Mouse (Mus musculus): ENCODE results near the gene Efemp2.
"Not testable (repeated sequence)": the region's sequence is repeated elsewhere in the genome, so short reads cannot be mapped to it uniquely, and the experiment has no call there.

Gene Efemp2

GRCm38 (mm10) chr19:5477004-5477667, 3.4 kb downstream of the Efemp2 start:
- peak; percentile 76 for DNase-seq (ENCODE audit: low read depth, low spot score)

DNA sequence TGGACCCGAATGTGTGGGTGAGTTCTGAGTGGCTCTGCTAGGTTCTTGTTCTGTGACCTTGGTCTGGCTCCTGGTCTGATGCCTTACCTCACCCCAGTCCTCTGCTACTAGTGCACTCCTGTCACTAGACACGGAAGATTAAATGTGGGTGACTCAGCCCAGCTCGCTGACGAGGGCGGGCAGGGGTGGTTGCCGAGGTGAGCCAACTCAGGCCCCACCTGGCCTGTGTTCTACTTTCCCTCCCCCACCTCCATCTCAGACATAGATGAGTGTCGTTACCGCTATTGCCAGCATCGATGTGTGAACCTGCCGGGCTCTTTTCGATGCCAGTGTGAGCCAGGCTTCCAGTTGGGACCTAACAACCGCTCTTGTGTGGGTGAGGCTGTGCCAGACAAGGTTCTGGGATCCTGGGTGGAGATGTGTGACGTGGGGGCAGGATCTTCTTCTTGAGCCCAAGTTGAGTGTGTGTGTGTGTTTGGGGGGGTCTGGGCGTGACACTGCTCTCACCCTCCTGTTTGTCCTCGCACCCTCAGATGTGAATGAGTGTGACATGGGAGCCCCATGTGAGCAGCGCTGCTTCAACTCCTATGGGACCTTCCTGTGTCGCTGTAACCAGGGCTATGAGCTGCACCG, 4.0 kb downstream of the Efemp2 start:
- DNase-seq (ENCODE audit: low read depth, low spot score), result peak; percentile 54

DNA sequence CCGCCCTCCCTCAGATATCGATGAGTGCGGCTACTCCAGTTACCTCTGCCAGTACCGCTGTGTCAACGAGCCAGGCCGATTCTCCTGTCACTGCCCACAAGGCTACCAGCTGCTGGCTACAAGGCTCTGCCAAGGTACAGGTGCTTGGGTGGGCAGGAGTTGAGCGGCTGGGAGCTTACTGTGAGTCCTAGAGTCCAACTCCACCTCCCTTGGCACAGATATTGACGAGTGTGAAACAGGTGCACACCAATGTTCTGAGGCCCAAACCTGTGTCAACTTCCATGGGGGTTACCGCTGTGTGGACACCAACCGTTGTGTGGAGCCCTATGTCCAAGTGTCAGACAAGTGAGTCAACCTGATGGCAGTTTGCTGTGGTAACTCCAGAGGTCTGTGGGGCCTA, 6.3 kb downstream of the Efemp2 start:
- DNase-seq (ENCODE audit: low read depth, low spot score), result no peak

DNA sequence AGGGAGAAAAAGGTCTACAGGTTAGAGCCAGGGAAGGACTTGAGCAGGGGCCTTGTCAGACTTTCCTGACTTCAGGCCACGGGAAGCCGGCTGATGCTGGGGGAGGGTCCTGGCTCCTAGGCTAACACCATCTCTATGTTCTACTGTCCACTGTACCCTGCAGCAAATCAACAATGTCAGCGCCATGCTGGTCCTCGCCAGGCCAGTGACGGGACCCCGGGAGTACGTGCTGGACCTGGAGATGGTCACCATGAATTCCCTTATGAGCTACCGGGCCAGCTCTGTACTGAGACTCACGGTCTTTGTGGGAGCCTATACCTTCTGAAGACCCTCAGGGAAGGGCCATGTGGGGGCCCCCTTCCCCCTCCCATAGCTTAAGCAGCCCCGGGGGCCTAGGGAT, 7.6 kb downstream of the Efemp2 start:
- no peak for DNase-seq (ENCODE audit: low read depth, low spot score)

GRCm38 (mm10) chr19:5483386-5484359, 9.9 kb downstream of the Efemp2 start:
- no peak for DNase-seq (ENCODE audit: low read depth, low spot score)

GRCm38 (mm10) chr19:5484496-5484895, 10.7 kb downstream of the Efemp2 start:
- no peak for DNase-seq (ENCODE audit: low read depth, low spot score)

GRCm38 (mm10) chr19:5485371-5485770, 11.6 kb downstream of the Efemp2 start:
- peak; percentile 36 for DNase-seq (ENCODE audit: low read depth, low spot score)

GRCm38 (mm10) chr19:5485821-5486220, 12.1 kb downstream of the Efemp2 start:
- peak; percentile 91 for DNase-seq (ENCODE audit: low read depth, low spot score)

- DNase-seq (ENCODE audit: low read depth, low spot score), result peak; percentile 75
Measured at GRCm38 (mm10) chr19:5486286-5486685, 12.5 kb downstream of the Efemp2 start.

- no peak for DNase-seq (ENCODE audit: low read depth, low spot score)
Measured at GRCm38 (mm10) chr19:5486771-5487170, 13.0 kb downstream of the Efemp2 start.

GRCm38 (mm10) chr19:5487768-5488550, 14.2 kb downstream of the Efemp2 start, which contains the start of gene Mus81:
Mus81 (minus strand) TSS chr19:5488402.
- peak; percentile 99 for DNase-seq (ENCODE audit: low read depth, low spot score)

DNA sequence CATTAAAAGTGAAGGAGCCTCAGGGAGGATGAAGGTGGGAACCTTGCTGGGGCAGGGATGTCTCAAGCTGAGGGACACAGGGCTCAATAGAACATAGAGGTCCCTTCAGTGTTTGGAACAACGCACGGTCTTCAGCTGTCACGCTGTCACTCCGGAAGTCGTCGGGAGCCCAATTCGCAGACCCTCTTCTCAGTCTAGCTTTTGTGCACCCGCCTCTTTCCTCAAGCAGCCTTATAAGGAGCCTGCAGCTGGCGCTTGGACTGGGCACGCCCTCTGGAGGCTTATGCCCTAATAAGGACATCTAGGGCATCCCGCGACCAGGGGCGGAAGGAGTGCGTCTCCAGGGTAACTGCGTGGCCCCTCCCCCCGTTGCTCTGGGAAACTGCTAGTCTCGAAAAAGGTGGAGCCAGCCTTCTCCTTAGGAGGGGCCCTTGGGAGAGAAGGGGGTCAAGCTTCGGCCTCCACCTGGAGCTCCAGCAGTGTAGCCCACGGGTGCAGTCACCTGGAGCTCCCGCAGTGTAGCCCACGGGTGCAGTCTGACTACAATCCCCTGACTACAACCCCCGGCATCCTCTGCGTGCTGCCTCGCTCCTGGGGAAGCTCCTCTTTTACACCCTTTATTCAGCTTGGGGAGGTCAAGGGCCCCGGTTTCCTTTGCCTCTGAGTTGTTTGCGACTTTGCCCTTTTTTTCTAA, 15.3 kb downstream of the Efemp2 start:
- peak; percentile 99 for DNase-seq (ENCODE audit: low read depth, low spot score)

DNA sequence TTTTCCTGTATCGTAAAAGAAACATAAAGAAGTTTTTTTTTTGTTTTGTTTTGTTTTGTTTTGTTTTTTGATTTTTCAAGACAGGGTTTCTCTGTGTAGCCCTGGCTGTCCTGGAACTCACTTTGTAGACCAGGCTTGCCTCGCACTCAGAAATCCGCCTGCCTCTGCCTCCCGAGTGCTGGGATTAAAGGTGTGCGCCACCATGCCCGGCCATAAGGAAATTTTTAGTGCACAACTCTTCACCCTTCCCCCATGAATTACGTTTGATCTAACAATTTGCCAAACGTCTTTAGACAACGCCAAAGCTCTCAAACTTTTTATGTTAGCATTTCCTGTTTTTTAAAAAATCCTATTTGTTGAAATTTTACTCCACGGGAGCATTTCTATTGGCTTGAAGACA, 16.0 kb downstream of the Efemp2 start:
- not testable (repeated sequence) for DNase-seq (ENCODE audit: low read depth, low spot score)

GRCm38 (mm10) chr19:5490313-5490897, 16.7 kb downstream of the Efemp2 start, which contains the start of gene Cfl1:
Cfl1 (plus strand) TSS chr19:5490455.
- peak; percentile 99 for DNase-seq (ENCODE audit: low read depth, low spot score)

DNA sequence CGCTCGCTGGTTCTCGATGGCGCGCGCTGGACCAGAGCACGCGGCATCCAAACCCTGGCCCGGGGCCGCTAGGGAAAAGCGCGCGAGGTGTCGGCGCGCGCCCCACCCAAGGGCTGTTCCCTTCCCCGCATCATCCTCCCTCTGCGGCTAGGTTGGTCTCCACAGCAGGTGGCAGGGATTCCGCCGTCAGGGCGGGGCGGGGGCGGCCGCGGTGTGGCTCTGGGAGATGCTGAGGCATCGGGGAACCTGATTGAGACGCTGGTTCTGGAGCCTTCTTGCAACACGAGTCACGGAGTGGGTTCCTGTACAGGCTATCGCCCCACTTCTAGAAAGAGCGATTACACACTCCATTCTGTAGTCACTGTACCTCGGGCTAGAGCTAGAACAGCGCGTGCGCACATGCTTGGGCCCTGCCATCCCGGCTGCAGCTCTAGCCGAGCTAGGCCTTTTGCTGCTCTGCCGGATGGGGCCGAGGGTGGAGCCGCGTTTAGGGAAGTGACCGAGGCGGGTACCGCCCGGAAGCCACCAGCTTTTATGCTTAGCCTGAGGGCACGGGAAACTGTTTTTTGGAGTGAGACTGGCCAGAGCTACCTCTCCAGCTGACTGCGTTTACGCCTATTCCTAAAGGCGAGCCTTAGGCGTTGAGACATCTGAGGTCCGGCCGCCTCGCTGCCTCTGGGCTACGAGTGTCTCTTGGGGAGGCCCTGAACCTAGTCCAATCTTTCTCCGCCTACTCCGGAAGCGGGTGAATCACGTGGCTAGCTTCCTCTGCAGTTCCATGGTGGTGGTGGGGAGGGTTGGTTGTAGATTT, 17.3 kb downstream of the Efemp2 start:
- DNase-seq (ENCODE audit: low read depth, low spot score), result peak; percentile 94

DNA sequence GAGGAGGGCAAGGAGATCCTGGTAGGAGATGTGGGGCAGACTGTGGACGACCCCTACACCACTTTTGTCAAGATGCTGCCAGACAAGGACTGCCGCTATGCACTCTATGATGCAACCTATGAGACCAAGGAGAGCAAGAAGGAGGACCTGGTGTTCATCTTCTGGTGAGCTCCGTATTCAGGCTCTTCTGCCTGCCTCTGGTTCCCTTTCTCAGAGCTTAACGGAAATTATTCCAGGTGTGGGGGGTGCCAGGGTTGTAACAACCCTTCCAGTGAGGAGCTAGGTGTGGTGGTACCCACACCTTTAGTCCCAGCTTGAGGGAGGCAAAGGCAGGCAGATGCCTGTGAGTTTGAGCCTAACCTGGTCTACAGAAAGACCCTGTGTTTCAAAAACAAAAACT, 18.9 kb downstream of the Efemp2 start:
- no peak for DNase-seq (ENCODE audit: low read depth, low spot score)

DNA sequence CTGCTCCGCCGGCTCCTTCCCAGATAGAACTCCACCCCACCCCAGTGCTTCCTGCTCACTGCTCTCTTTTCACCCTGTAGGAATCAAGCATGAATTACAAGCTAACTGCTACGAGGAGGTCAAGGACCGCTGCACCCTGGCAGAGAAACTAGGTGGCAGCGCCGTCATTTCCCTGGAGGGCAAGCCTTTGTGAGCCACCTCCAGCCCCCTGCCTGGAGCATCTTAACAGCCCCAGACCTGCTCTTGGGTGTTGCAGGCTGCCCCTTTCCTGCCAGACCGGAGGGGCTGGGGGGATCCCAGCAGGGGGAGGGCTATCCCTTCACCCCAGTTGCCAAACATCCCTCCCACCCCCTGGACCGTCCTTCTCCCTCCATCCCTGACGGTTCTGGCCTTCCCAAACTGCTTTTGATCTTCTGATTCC, 19.6 kb downstream of the Efemp2 start:
- DNase-seq (ENCODE audit: low read depth, low spot score), result not testable (repeated sequence)

GRCm38 (mm10) chr19:5494314-5494713, 20.6 kb downstream of the Efemp2 start:
- no peak for DNase-seq (ENCODE audit: low read depth, low spot score)

DNA sequence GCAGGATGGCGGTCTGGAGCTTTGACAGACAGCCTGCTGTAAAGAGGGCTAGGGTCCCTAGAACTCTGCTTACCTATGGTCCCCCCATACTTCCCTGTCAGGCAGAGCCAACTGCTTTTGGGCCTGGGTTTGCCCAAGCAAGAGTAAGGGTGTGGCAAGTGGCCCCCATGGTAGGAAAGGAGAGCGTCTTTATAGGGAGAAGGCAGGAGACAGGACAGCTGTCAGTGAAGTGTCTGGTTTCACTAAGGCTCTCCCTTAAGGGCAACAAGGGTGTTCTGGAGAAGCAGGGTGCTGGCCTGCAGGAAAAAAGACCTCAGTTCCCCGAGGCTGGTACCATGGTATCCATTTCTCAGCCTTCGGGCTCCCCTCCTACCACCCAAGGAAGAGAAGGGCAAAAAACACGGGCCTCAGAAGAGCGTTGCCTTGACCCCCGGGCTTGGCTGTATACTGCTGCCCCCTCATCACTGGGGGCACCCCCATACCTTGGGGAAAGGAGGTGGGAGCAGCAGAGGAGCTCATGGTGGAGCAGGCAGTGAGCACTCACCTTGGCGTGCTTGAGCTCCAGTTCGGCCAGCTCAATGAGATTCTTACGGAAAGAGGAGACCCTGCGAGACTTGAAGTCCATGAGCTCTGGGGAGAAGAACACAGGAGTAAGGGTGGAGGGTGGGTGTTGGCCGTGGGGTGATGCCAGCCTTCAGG, 21.7 kb downstream of the Efemp2 start:
- DNase-seq (ENCODE audit: low read depth, low spot score), result no peak

All from brain, adult 2 months (tissue).